Mouse (Mus musculus) C2C12 (cell line): Measurements from ENCODE around the gene Mef2c.

Experiments
- CEBPB ChIP-seq: IDR thresholded peaks from one replicate; pipeline ENCODE4 v1.6.1; 2011; ENCODE audit warnings: low read depth, mild to moderate bottlenecking, control low read depth, moderate library complexity
- CTCF ChIP-seq: IDR thresholded peaks from one replicate; pipeline ENCODE4 v1.5.1; 2011; ENCODE audit not compliant: control insufficient read depth, insufficient read depth, insufficient read length
- FOSL1 ChIP-seq: IDR thresholded peaks from one replicate; pipeline ENCODE4 v1.8.0; 2011; ENCODE audit warnings: mild to moderate bottlenecking, low read length; ENCODE audit not compliant: poor library complexity, insufficient read depth, severe bottlenecking
- MAX ChIP-seq: IDR thresholded peaks from one replicate; pipeline ENCODE4 v1.6.1; 2011; ENCODE audit warnings: mild to moderate bottlenecking, control low read depth

- TF ChIP-seq CTCF (no peak), FOSL1 (no peak), MAX (no peak), CEBPB (no peak)
Measured at GRCm38 (mm10) chr13:83585359-83585758, 81.5 kb downstream of the Mef2c start.
